Mouse (Mus musculus): ENCODE measurements at regions not wholly inside any gene's neighbourhood (a gene's known extent, or its start where the extent isn't known, plus 50 kb on each side); places are given as distances from the start of the nearest gene placed in this dataset.

DNA sequence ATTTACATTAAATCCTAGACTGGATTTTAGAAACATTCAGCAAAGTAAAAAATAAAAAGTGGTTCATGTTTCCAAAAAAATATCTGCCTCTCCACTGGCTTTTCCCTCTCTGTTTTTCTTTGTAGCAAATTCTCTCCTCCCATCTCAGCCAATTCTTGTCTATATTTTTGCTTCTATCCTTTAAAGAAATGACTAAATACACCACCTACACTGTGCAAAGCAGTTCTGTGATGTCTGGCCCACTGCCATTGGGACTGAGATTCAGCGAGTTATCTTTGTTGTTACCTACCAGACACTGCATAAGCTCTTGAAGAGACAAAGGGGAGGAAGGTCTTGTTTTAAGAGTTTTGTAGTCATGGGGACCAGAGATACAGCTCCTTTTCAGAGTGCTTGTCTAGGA lies 835.8 kb upstream of the Klhl29 start:
- DNase-seq (ENCODE audit: low spot score), result no peak

GRCm38 (mm10) chr12:6189232-6189631 lies 813.8 kb upstream of the Klhl29 start:
- no peak for DNase-seq (ENCODE audit: low spot score)

DNA sequence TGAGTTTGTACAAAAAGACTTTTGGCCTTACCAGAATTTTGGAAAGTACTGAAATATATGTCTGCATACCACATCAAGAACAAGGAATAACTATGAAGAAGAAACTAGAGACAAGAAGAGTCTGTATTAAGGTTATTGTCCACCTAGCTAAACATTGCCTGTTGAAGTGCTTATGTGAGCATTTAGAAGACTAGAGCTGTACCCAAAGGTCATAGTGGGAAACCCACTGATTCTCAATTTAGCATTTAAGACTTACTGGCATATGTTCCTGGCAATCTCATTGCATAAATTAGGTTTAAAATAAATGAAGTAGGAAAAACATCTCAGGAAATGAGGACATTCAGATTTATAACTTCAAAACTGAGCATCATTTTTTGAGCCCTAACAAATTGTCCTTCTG lies 793.3 kb upstream of the Klhl29 start:
- no peak for DNase-seq (ENCODE audit: low spot score)

GRCm38 (mm10) chr12:6154287-6154686 lies 778.8 kb upstream of the Klhl29 start:
- no peak for DNase-seq (ENCODE audit: low spot score)

- no peak for DNase-seq (ENCODE audit: low spot score)
These were observed 776.0 kb upstream of the Klhl29 start for GRCm38 (mm10) chr12:6151476-6151875.

GRCm38 (mm10) chr12:6132451-6132850 lies 757.0 kb upstream of the Klhl29 start:
- no peak for DNase-seq (ENCODE audit: low spot score)

- no peak for DNase-seq (ENCODE audit: low spot score)
These were observed 744.1 kb upstream of the Klhl29 start for GRCm38 (mm10) chr12:6119557-6119956.

- DNase-seq (ENCODE audit: low spot score), result no peak
These were observed 739.8 kb upstream of the Klhl29 start for GRCm38 (mm10) chr12:6115254-6115653.

DNA sequence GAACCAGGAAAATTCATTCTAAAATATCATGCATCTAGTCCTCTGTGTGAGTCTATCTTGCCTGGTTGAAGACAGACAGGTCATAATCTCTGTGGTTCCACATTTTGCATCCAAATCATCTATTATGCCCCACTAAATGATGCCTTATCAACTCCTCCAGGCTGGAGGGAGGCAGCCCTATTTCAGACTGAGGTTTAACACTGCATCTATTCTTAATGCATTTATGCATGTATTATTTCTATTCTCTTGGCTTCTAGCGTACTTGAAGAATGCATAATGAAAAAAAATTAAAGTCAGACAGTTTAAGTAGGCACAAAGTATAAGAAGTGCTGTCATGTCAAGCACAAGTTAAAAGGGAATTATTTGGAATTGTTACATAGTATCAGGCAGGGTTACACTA lies 721.8 kb upstream of the Klhl29 start:
- no peak for DNase-seq (ENCODE audit: low spot score)

- no peak for DNase-seq (ENCODE audit: low spot score)
These were observed 712.3 kb upstream of the Klhl29 start for GRCm38 (mm10) chr12:6087627-6088350.

DNA sequence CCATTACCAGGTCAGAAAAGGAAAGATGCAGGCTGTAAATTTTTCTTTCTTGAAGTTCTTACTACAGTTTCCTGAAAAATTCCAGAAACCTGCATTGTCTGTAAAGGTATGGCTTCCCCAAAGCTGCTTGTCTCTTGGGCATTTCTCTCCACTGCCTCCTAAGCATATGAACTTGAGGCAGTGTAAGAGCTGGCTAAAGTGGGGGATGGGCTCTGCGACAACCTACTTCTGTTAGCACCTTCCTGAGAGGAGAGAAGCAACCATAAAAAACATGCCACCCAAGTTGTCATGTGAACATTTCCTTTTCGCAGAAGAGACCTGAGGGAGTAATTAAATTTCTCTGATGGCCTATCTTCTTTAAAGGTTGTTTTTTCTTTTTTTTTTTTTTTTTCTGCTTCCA lies 711.6 kb upstream of the Klhl29 start:
- DNase-seq (ENCODE audit: low spot score), result no peak

GRCm38 (mm10) chr12:6046866-6047689 lies 671.6 kb upstream of the Klhl29 start:
- DNase-seq (ENCODE audit: low spot score), result no peak

DNA sequence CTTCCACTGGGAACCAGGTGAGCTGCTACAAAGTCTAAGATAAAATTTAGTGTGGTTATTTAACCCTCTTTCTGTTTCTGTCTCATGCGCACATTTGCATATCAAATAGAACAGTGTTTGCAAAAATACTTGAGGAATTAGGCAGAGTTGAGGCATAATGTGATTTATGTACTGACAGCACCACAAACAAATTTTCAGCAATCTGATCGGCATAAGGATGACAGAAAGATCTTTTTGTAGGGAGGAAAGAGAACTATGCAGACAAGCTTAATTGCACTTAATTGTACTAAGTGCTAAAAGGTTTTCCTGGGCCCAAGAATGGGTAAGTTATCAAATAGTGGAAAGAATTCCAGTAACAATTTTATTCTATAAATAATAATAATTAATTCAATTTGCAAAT lies 670.6 kb upstream of the Klhl29 start:
- DNase-seq (ENCODE audit: low spot score), result no peak

DNA sequence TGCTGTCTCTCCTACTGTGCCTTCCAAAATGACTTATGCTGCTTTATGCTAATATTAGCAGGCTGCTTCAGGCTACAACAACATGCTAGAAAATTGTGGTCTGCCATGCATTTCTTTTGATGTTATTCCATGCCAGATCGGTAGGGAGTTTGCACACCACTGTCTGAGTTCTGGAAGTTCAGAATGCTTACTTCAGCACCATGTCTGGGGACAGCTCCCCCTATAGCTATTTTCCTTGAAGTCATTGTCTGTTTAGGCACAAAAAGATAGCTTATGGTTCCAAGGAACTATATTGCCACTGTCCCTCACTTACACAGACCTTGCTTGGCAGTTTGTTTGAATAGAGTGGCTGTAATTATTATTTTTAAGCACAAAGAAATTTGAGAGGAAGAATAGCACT lies 666.8 kb upstream of the Klhl29 start:
- no peak for DNase-seq (ENCODE audit: low spot score)

DNA sequence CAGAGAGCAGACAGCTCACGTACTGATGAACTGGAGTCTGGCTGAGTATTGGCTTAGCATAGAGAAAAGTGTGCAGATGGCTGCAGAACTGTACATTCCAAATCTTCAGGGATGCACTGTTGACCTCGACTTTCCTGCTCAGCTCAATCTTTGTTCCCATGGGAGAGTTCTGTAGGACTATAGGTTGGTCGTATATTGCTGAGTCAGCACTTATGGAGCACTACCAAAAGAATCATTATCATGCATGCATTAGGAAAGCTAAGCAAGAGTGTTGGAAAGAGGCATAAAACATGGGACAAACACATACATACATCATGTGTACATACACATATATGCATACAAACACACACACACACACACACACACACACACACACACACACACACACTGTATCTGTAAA lies 648.6 kb upstream of the Klhl29 start:
- no peak for DNase-seq (ENCODE audit: low spot score)

DNA sequence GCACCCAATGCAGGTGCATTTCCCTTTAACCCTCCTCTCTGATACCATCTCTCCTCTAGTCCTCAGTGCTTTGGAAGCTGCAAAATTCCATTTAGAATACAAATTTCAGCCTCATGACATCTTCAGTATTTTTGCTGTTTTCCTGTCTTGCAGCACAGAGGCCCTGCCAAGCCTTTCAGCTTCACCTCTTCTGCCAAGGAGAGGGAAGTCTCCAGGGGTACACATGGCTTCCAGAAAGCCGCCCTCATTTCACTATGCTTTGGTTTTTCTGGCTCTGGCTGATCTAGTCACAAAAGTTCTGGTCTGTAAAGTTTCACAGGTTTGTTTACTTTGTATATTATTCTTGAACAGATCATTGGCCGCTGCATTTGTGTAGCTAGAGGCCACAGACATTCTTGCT lies 647.0 kb upstream of the Klhl29 start:
- no peak for DNase-seq (ENCODE audit: low spot score)

DNA sequence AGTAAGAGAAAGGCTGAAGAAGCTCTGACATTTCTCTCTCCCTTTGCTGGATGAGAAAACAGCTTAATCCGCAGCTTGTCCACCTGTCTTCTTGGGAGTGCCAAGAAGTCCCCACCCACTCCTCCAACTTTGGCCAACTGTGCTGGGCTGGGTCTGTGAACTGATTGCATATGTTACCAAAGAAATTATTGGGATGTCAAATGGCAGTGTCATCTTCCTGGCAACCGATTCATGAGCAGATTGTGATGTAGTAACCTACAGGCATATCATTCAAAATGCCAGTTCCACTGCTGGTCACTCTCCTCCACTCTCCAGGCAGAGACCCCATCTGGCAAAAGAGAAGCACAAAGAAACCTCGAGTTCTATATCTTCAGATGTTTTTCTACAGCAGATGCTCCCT lies 625.5 kb upstream of the Klhl29 start:
- DNase-seq (ENCODE audit: low spot score), result no peak

DNA sequence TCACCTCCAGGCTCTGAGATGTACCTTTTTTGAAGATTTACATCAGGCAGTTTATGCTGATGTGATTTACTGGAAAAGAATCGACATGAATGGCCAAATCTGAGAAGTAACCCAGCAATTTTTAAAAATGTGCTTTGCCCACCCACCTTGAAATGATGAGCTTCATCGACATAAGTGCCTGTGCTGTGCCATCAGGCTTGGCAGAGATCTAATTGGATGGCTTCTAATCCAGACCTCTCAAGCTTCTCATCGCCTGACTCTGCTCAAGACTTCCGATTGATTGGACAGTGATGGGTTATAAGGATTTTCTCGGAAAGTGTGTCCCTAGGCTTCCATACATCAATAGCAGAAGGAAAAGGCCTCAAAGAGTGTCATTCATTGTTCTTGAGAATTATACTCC lies 621.9 kb upstream of the Klhl29 start:
- no peak for DNase-seq (ENCODE audit: low spot score)

- DNase-seq (ENCODE audit: low spot score), result no peak
These were observed 621.2 kb upstream of the Klhl29 start for GRCm38 (mm10) chr12:5996672-5997071.

- no peak for DNase-seq (ENCODE audit: low spot score)
These were observed 608.6 kb upstream of the Klhl29 start for GRCm38 (mm10) chr12:5983937-5984610.

- no peak for DNase-seq (ENCODE audit: low spot score)
These were observed 606.6 kb upstream of the Klhl29 start for GRCm38 (mm10) chr12:5982096-5982495.

- DNase-seq (ENCODE audit: low spot score), result no peak
These were observed 600.4 kb upstream of the Klhl29 start for GRCm38 (mm10) chr12:5975926-5976325.

- no peak for DNase-seq (ENCODE audit: low spot score)
These were observed 594.1 kb upstream of the Klhl29 start for GRCm38 (mm10) chr12:5969556-5969955.
